Mouse (Mus musculus) CH12.LX (cell line): ENCODE measurements at regions not wholly inside any gene's neighbourhood (a gene's known extent, or its start where the extent isn't known, plus 50 kb on each side); places are given as distances from the start of the nearest gene placed in this dataset.

Experiments
- DNase-seq: peaks from one replicate; pipeline ENCODE4 v3.0.0-alpha.2; 2013; ENCODE audit errors: extremely low read depth
- H3K27ac ChIP-seq: 2 replicates; pipeline ENCODE4 v1.5.1; 2012; ENCODE audit warnings: low read depth, mild to moderate bottlenecking, control low read depth, moderate library complexity; ENCODE audit not compliant: insufficient read depth
- H3K27me3 ChIP-seq: replicated peaks from 2 replicates; pipeline ENCODE3; 2012; ENCODE audit warnings: inconsistent platforms
- H3K36me3 ChIP-seq, 2 experiments: replicated peaks in 1 of 2; 2 replicates each; pipeline versions ENCODE3 to v1.6.1; 2012; ENCODE audit warnings: inconsistent platforms in 1 of 2, low read length in 1 of 2, mild to moderate bottlenecking in 1 of 2, mixed read lengths in 1 of 2, moderate library complexity in 1 of 2; ENCODE audit not compliant: control insufficient read depth in 1 of 2, insufficient read depth in 1 of 2
- H3K4me1 ChIP-seq, 2 experiments: 2 replicates each; pipeline ENCODE4 v1.6.1; 2012; ENCODE audit warnings: inconsistent platforms in 1 of 2, moderate library complexity in 1 of 2; ENCODE audit not compliant: insufficient read depth in 2 of 2, control insufficient read depth in 1 of 2
- H3K4me2 ChIP-seq: 2 replicates; pipeline ENCODE4 v1.6.1; 2012; ENCODE audit warnings: low read depth, mild to moderate bottlenecking, control low read depth; ENCODE audit not compliant: poor library complexity, insufficient read depth, severe bottlenecking
- H3K4me3 ChIP-seq, 3 experiments: fragments of 150-350 bp in 1 of 3; sonication (generic) in 1 of 3; replicated peaks in 1 of 3; 2 replicates each; pipeline versions ENCODE3 to v1.5.1; 2011 to 2012; ENCODE audit warnings: low read depth in 2 of 3, low read length in 2 of 3, mild to moderate bottlenecking in 2 of 3, moderate library complexity in 2 of 3, control low read depth in 1 of 3, improper control_type of control experiment in 1 of 3, inconsistent platforms in 1 of 3, mixed read lengths in 1 of 3; ENCODE audit not compliant: poor library complexity in 1 of 3
- H3K79me2 ChIP-seq: replicated peaks from 2 replicates; pipeline ENCODE4 v1.6.1; 2012; ENCODE audit warnings: mild to moderate bottlenecking, moderate library complexity; ENCODE audit not compliant: control insufficient read depth, poor library complexity, insufficient read depth, severe bottlenecking; ENCODE audit errors: extremely low read depth
- H3K9ac ChIP-seq: 2 replicates; pipeline ENCODE4 v1.6.1; 2012; ENCODE audit warnings: low read depth, mild to moderate bottlenecking, control low read depth, moderate library complexity; ENCODE audit not compliant: insufficient read depth
- H3K9me3 ChIP-seq: replicated peaks from 2 replicates; pipeline ENCODE3; 2012; ENCODE audit warnings: low read length, inconsistent platforms, mixed read lengths
- BHLHE40 ChIP-seq: IDR thresholded peaks from 2 replicates; pipeline ENCODE4 v1.6.1; 2011; ENCODE audit warnings: mild to moderate bottlenecking, low read depth, low read length, improper control_type of control experiment
- E2F4 ChIP-seq: IDR thresholded peaks from 2 replicates; pipeline ENCODE4 v1.6.1; 2011; ENCODE audit warnings: low read depth, low read length, improper control_type of control experiment; ENCODE audit not compliant: insufficient replicate concordance
- EP300 ChIP-seq: IDR thresholded peaks from 2 replicates; pipeline ENCODE4 v1.6.1; 2011; ENCODE audit warnings: low read length, improper control_type of control experiment
- ETS1 ChIP-seq: conservative IDR thresholded peaks from 2 replicates; pipeline ENCODE4 v1.6.1; 2012; ENCODE audit warnings: low read depth, mild to moderate bottlenecking, inconsistent platforms, low read length, improper control_type of control experiment, moderate library complexity
- GABPA ChIP-seq: IDR thresholded peaks from 2 replicates; pipeline ENCODE4 v1.6.1; 2012; ENCODE audit warnings: low read depth, low read length, improper control_type of control experiment, inconsistent platforms; ENCODE audit not compliant: insufficient replicate concordance
- IRF4 ChIP-seq: IDR thresholded peaks from 2 replicates; pipeline ENCODE4 v1.6.1; 2014; ENCODE audit warnings: low read depth, mild to moderate bottlenecking, inconsistent platforms, low read length, improper control_type of control experiment
- JUN ChIP-seq: IDR thresholded peaks from 2 replicates; pipeline ENCODE4 v1.6.1; 2011; ENCODE audit warnings: low read depth, mild to moderate bottlenecking, low read length, improper control_type of control experiment, moderate library complexity; ENCODE audit not compliant: insufficient read depth
- KAT2A ChIP-seq: IDR thresholded peaks from 2 replicates; pipeline ENCODE4 v1.6.1; 2012; ENCODE audit warnings: low read length, improper control_type of control experiment, inconsistent platforms; ENCODE audit not compliant: insufficient replicate concordance
- MAX ChIP-seq: IDR thresholded peaks from 2 replicates; pipeline ENCODE4 v1.6.1; 2011; ENCODE audit warnings: low read length, improper control_type of control experiment
- MAZ ChIP-seq: IDR thresholded peaks from 2 replicates; pipeline ENCODE4 v1.6.1; 2012; ENCODE audit warnings: low read depth, mild to moderate bottlenecking, inconsistent platforms, low read length, improper control_type of control experiment, moderate library complexity
- MXI1 ChIP-seq: IDR thresholded peaks from 2 replicates; pipeline ENCODE4 v1.6.1; 2011; ENCODE audit warnings: mild to moderate bottlenecking, low read depth, low read length, improper control_type of control experiment
- PAX5 ChIP-seq: IDR thresholded peaks from 2 replicates; pipeline ENCODE4 v1.6.1; 2012; ENCODE audit warnings: low read length, inconsistent platforms, mixed read lengths
- RAD21 ChIP-seq: IDR thresholded peaks from 2 replicates; pipeline ENCODE4 v1.6.1; 2011; ENCODE audit warnings: low read depth, mild to moderate bottlenecking, low read length, improper control_type of control experiment, moderate library complexity
- SIN3A ChIP-seq: IDR thresholded peaks from 2 replicates; pipeline ENCODE4 v1.6.1; 2012; ENCODE audit warnings: low read length, improper control_type of control experiment, inconsistent platforms
- SMC3 ChIP-seq: IDR thresholded peaks from 2 replicates; pipeline ENCODE4 v1.6.1; 2011; ENCODE audit warnings: low read depth, low read length, improper control_type of control experiment
- TBP ChIP-seq: conservative IDR thresholded peaks from 2 replicates; pipeline ENCODE4 v1.6.1; 2011; ENCODE audit warnings: low read depth, low read length, improper control_type of control experiment
- TCF12 ChIP-seq: IDR thresholded peaks from 2 replicates; pipeline ENCODE4 v1.6.1; 2014; ENCODE audit warnings: low read depth, mild to moderate bottlenecking, inconsistent platforms, low read length, improper control_type of control experiment
- UBTF ChIP-seq: IDR thresholded peaks from 2 replicates; pipeline ENCODE4 v1.6.1; 2012; ENCODE audit warnings: low read depth, mild to moderate bottlenecking, inconsistent platforms, low read length, improper control_type of control experiment, moderate library complexity
- USF1 ChIP-seq: IDR thresholded peaks from 2 replicates; pipeline ENCODE4 v1.6.1; 2014; ENCODE audit warnings: low read depth, mild to moderate bottlenecking, inconsistent platforms, low read length, improper control_type of control experiment
- ZC3H11A ChIP-seq: IDR thresholded peaks from 2 replicates; pipeline ENCODE4 v1.6.1; 2012; ENCODE audit warnings: low read depth, mild to moderate bottlenecking, inconsistent platforms, low read length, improper control_type of control experiment
- ZKSCAN1 ChIP-seq: IDR thresholded peaks from 2 replicates; pipeline ENCODE4 v1.6.1; 2012; ENCODE audit warnings: low read depth, inconsistent platforms, low read length, improper control_type of control experiment, borderline replicate concordance
- ZNF384 ChIP-seq: IDR thresholded peaks from 2 replicates; pipeline ENCODE4 v1.6.1; 2012; ENCODE audit warnings: low read depth, low read length, improper control_type of control experiment, inconsistent platforms
- dilution Hi-C: fragments of 300-500 bp; cut with MboI; formaldehyde crosslinking; loops from 2 replicates; pipeline ENCODE4 v1.14.3; 2020; ENCODE audit warnings: low sequenced_read_pairs; ENCODE audit not compliant: extremely low pct_unique_long_range_greater_than_20kb, extremely low pct_ligation_motif_present
- in situ Hi-C: fragments of 300-500 bp; cut with MboI; formaldehyde crosslinking; loops from 3 replicates; pipeline ENCODE4 v1.14.3; 2019; ENCODE audit warnings: low sequenced_read_pairs, low pct_ligation_motif_present, low pct_unique_long_range_greater_than_20kb, mixed read lengths

GRCm38 (mm10) chr16:71944846-71945245 lies 363.3 kb upstream of the Robo1 start:
- dilution Hi-C loops (no loop called here), in situ Hi-C loops (no loop called here)
- peaks cover 44% of the 10 kb centered on the region for H3K9me3 ChIP-seq
- no peak overlapping the region for H3K4me2 ChIP-seq
- no peak for DNase-seq
- H3K79me2 ChIP-seq, result no peaks in the 10 kb centered on the region
- no peaks in the 10 kb centered on the region for H3K4me1 ChIP-seq
- TF ChIP-seq GABPA (no peak), TCF12 (no peak), SMC3 (no peak), BHLHE40 (no peak), UBTF (no peak), MAX (no peak)
- H3K36me3 ChIP-seq, result no peaks in the 10 kb centered on the region
- no peak overlapping the region for H3K9ac ChIP-seq
- H3K27me3 ChIP-seq, result no peaks in the 10 kb centered on the region
- H3K27ac ChIP-seq, result no peak overlapping the region
- no peak overlapping the region for H3K4me3 ChIP-seq

GRCm38 (mm10) chr16:71952879-71953406 lies 355.2 kb upstream of the Robo1 start:
- dilution Hi-C loops, result no loop called here
- Histone ChIP-seq H3K36me3 (no peaks in the 10 kb centered on the region), H3K4me3 (no peak overlapping the region), H3K27ac (no peak overlapping the region), H3K9me3 (peaks cover 34% of the 10 kb centered on the region), H3K4me2 (no peak overlapping the region), H3K79me2 (no peaks in the 10 kb centered on the region), H3K9ac (no peak overlapping the region), H3K4me1 (no peaks in the 10 kb centered on the region)
- DNase-seq, result no peak
- in situ Hi-C loops, result no loop called here
- TF ChIP-seq ETS1, result no peak
- TF ChIP-seq, all 38 proteins: peak for 0
- H3K27me3 ChIP-seq, result no peaks in the 10 kb centered on the region

- Histone ChIP-seq H3K27ac (no peak overlapping the region), H3K79me2 (no peaks in the 10 kb centered on the region), H3K9me3 (peaks cover 57% of the 10 kb centered on the region), H3K4me2 (no peak overlapping the region), H3K36me3 (no peaks in the 10 kb centered on the region), H3K4me1 (no peaks in the 10 kb centered on the region), H3K4me3 (no peak overlapping the region), H3K27me3 (no peaks in the 10 kb centered on the region), H3K9ac (no peak overlapping the region)
- TF ChIP-seq MAZ, result no peak
- TF ChIP-seq ZKSCAN1, result no peak
- no peak for TF ChIP-seq GABPA
- no peak for TF ChIP-seq E2F4
- no peak for TF ChIP-seq JUN
- no peak for TF ChIP-seq MXI1
- TF ChIP-seq KAT2A, result no peak
- no peak for TF ChIP-seq SMC3
- TF ChIP-seq SIN3A, result no peak
- no peak for TF ChIP-seq ZC3H11A
- TF ChIP-seq MAX, result no peak
- TF ChIP-seq PAX5, result no peak
- no peak for TF ChIP-seq RAD21
- TF ChIP-seq TBP, result no peak
- TF ChIP-seq ZNF384, result no peak
- TF ChIP-seq IRF4, result no peak
- TF ChIP-seq USF1, result no peak
- no peak for TF ChIP-seq EP300
- in situ Hi-C loops, result no loop called here
- dilution Hi-C loops, result no loop called here
- no peak for DNase-seq
These were observed 344.5 kb upstream of the Robo1 start for GRCm38 (mm10) chr16:71963579-71963978.
